Mouse (Mus musculus) right cerebral cortex, adult 2 months (tissue): ENCODE data around the gene Tmem59.

Experiments used
- DNase-seq, 2 experiments: peaks; one replicate each; pipeline ENCODE4 v3.0.0; 2021 to 2022; ENCODE audit warnings: low spot score in 2 of 2

The Tmem59 gene

DNA sequence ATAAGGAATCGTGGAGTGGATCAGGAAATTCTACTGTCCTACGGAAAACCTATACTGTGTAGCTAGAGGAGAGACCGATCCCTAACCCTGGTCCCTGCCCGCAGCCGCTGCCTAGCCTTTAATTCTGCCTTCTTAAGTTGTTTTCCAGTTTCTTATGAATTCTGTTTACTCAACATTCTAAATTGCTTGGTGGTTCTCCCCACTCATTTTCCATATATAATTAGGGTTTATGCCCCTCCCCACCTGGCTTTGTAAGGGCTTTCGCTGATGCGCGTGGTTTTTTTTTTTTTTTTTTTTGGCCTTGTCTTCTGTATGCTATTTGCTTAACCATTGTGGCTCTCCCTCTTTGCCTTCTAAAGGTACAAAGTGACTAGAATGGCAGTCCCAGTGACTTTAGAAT lies 1.4 kb downstream of the Tmem59 start:
- DNase-seq = no peak

DNA sequence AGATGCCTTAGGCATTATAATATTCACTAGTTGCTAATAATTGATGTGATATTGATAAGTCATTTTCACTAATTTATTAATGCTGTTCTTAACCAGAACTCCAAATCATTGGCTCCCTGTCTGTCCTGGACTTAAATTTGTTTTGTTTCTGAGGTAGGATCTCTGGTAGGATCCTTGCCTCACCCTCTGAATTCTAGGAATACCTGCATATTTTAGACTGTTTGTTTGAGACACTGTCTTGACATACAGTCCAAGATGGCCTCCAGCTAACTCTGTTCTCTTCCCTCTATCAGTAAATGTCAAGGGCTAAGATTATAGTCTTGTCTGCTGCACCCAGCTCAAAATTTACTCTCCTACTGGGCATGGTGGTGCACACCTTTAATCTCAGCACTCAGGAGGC lies 2.5 kb downstream of the Tmem59 start:
- no peak for DNase-seq

DNA sequence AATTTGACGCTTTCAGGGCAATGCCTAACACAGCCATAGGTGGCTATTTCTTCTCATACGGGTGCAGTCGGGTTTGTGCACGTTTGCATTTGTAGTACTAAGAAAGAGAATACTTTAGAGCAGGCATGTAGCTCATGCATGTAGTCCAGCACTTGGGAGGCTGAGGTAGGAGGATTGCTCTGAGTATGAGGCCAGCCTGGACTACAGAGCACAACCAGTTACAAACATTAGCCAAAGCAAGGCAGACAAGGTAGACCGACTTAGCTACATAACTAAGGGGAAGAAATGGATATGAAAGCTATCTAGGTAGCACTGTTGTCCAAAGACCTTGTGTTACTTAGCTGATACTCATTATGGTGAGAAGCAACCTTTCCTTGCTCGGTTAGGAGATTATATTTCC lies 3.7 kb downstream of the Tmem59 start:
- DNase-seq = no peak

DNA sequence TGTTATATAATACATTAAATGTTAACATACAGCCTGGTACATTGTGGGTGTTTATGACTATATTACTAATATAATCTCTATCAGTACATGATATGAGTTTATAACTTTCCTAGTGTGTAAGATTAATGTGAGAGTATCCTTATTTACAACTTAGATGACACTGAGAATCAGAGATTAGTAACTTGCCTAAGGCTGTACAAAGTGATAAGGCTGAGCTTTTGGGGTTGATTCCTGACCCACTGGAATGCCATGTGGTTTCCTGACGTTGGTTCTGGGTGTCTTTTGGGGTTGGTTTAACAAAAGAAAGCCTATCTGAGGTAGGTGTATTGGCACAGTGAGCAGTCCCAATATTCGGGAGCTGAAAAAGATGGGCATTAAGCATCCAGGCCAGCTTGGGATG lies 4.6 kb downstream of the Tmem59 start:
- no peak for DNase-seq

DNA sequence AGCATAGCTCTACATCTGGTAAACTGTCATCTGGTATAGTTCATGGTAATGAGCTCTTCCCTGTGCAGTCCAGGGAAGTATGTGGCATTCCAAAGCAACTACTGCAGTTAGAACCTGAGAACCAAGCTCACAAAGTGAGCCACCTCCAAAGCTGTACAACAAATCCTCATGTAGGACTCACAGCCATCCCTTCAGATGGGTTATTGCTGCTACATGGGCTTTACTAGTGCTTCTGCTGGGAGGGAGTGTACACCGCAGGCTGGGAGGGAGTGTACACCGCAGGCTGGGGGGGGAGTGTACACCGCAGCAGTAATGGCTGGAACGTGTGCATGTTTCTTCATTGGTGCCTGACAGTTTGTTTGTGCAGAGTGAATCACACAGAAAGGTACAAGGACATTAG lies 5.0 kb downstream of the Tmem59 start:
- DNase-seq = no peak

DNA sequence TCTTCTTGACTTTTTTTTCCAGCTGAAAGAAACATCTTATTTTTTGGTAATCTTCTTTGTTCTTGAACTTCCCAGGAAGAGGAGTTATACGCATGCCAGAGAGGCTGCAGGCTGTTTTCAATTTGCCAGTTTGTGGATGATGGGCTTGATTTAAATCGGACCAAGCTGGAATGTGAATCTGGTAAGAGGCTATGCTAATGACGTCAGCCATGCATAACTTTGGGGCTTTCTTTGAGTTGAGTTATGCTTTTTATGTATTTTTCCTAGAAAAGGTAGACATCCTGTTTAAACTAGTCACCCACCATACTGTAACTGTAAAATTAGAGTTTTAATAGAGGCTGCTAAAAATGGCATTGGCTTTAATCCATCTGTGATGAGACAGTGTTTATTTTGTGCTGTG lies 7.5 kb downstream of the Tmem59 start:
- DNase-seq = no peak

DNA sequence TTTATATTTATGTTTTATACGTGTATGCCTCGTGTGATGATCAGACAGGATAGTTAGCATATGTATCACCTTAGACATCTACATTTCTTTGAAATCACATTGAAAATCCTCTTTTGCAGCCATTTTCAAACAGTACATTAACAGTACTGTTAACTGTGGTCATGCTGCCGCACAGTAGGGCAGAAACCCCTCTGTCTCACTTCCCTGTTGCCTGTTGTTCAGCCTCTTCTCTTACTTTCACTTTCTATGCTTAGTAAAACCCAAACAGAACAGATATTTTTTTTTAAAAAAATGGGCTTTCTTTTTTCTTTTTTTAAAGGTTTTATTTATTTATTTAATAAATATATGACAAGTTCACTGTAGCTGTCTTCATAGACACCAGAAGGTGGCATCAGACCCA lies 15.6 kb downstream of the Tmem59 start:
- DNase-seq = no peak

DNA sequence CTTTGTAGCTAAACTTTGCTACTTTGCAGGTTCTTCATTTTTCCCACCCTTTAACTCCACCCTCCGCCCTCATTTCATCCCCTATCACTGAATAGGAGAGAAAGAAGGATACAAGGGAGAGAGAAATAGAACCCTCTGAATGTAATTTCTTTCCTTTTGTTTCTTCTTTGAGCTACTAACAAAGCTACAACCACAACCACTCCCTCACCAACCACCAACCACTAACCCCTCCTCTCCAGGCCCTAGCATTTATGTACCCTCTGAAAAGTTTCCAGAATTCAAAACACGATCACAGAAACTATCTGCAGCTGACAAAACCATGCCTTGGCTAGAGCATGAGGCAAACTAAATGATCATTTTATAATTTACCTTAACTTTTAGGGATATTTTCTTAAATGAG lies 18.3 kb downstream of the Tmem59 start:
- DNase-seq = no peak

DNA sequence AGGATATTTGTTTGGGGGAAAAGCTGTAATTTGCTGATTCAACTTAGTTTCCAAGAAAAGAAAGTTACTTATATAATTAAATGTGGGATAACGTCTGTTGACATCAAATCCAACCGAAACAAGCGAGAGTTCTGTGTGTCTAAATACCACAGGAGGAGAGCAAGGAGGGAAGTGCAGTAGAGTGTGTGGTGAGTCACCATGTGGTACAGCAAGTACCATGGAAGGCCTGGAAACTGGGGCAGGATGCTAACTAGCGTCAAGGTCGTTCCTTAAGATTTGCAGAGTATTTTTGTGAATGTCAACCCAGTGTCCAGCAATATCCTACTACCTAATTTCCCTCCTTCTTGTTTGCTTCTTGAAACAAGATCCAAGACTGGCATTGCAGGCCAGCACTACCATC lies 19.9 kb downstream of the Tmem59 start:
- DNase-seq = no peak

DNA sequence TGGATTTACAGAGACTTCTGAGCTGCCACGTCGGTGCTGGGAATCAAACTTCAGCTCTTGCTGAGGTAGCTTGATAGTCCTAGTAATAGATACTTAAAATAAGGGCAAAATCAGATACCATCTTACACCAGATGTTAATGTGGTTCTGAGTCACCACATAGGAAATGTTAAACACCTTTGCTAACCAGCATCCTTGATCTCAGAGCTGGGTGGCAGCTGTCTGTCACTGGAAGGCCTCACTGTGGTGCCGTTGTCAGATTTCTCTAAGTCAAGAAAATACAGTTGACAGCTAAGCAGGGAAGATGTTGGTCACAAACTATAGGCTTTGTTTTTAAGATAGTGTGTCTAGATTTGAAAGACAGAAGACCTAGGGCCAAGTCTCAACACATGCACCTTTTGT lies 23.6 kb downstream of the Tmem59 start:
- DNase-seq = no peak

DNA sequence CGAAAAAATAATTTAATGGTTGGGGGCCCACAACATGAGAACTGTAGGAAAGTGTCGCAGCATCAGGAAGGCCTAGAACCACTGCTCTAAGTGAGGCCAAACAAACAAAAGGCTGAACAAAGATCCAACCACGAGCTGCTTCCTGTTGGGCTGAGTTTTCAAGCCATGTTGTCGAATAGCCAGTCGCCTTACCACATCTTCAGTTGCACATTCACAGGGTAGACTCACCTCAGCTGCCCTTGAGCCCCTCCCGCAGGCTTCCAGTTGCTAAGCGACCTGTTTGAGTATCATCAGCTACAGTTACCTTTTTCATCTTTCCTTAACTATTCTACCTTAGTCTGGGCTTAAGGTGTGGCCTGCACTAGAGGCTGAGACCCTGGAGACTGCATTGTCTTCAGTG lies 24.8 kb downstream of the Tmem59 start:
- no peak for DNase-seq

DNA sequence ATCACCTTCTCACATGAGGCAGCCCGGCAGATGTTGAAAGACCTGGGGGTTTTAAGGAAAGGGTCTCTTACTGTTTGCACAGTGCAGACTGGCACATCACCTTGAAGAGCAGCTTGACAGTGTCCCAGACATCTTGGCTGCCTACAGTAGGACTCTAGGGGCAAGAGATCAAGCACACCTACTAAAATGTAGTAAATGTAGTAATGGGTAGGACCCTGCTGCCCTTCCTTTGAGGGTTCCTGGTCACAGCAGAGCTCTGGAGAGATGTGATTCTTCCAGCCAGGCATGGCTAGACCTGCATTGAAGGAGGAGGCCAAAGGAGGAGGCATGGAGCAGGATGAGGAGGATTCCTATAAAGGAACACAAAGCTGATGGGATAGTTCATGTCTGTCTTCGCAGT lies 28.8 kb downstream of the Tmem59 start:
- DNase-seq = no peak

DNA sequence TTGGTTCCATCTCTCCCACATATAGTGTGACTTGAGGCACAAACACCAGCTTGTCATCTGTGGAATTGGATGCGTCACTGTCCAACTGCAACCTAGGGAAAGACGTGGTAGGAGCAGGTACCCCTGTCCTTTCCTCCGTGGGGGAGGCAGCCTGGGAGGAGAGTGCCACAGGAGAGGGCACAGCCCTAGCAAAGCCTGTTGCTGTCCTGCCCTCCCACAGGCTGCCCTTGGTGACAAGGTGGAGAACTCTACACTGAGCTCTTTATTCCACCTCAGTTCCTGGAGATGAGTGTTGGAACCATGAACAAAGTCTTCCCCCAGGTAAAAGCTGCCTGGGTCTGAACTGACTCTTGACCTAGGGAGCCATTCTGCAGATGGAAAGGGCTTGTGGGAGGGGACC lies 30.7 kb downstream of the Tmem59 start, which contains the start of gene Ldlrad1:
Gene Ldlrad1, plus strand, starts transcription at position 301 of the 400 bp plus-strand sequence.
- no peak for DNase-seq

DNA sequence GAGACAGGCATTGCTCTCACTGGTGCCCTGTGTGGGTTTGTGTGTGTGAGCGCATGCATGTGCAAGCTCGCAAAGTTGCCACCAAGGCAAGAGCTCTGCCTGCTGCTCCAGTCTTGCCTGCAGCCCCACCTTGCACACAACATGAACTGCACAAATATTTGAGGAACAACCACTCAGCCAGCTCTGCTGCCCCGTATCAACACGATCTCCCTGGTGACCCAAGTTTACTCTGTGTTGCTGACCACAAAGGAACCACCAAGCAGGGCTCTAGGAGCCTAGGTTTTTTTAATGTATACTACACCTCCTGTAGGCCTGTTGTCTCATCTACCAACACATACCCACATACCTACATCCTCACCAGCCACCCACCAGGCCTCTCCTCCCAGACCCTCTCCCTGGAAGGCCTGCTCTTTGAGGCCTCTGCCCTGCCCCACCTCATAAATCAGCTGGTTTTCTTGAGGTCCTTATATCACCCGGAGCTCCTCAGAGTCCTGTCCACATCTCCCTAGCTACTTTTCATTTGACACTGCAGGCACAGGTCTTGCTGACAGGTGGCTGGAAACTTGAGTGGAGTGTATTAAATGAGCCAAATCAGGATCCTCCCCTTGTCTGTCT lies 32.4 kb downstream of the Tmem59 start:
- DNase-seq = no peak

DNA sequence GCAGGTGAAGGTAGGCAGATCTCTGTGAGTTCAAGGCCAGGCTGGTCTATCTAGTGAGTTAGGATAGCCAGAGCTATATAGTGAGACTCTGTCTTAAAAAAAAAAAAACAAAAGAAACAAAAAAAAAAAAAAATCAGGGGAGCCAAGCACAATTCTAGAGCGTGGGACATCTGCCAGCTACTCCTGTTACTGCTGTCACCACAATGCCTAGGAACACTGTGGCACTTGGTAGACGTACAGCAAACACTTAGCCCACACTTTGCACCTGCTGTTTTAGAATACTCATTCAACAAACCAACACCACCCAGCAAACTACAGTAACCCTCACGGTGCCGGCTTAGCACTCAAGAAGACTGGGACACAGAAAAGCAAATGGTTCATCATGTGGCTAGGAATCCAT lies 33.3 kb downstream of the Tmem59 start:
- DNase-seq = peak; percentile 43 to 48

DNA sequence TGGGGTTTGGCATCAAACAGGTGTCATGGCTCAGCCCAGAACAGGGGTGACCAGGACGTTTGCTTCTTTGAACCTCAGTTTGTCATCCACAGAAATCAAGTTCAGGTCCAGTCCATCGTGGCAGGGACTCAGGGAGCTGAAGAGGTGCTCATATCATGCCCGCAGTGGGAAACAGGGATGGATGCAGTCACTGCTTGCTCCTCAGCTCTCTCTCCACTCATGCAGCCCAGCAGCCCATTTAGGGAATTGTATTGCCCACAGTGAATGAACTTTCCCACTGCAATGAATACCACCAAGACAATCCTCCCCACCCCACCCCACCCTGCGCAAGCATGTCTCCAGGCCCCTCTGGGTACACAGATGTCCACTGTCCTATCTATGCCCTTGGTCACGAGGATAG lies 33.7 kb downstream of the Tmem59 start:
- DNase-seq = no peak

DNA sequence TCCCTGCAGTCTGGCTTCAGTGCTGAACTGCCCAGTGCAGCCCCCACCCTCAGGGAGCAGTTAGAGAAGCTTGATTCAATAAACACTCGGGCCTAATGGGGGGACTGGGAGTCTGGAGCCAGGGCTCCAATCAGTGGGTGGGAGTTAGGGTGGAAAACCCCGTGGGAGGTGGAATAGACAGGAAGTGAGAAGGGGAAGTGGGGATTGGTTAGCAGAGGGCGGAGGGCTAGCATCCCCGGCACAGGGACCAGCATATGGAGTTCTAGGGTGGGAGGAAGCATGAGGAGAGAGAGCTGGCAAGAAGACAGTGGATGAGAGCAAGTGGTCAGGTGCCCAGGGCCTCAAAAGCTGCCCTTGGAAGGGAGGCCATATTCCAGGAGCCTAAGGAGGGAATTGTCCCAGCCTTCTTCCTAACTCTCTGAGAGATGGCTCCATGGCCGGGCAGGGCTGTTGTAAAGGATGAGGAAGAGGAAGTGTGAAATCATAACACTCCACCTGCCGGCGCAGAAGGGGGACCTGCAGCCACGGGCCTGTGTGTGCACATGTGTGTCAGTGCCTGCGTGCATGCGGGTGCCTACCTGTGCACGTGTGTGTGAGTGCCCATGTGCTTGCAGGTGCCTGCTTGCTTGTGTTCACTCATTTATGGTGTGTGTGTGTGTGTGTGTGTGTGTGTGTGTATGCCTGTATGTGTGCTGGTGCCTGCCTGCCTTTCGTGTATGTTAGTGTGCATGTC lies 35.2 kb downstream of the Tmem59 start:
- DNase-seq = no peak

DNA sequence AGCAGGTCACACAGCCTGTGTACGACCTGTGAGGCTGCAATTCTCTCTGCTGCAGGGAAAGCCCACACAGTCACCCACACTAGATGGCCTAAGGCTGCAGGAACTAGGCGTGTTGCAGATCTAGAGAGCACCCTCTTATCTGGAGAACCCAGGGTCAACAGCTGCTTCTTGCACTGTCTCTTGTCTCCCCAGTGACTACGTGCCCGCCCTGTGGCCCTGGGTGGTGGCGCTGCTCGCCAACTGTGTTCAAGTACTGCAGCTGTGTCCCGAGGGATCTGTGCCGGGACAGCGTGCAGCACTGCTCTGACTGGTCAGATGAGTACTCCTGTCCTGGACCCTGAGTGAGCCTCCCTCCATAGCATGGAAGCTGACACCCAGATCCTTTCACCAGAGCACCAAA lies 39.4 kb downstream of the Tmem59 start:
- DNase-seq = no peak

DNA sequence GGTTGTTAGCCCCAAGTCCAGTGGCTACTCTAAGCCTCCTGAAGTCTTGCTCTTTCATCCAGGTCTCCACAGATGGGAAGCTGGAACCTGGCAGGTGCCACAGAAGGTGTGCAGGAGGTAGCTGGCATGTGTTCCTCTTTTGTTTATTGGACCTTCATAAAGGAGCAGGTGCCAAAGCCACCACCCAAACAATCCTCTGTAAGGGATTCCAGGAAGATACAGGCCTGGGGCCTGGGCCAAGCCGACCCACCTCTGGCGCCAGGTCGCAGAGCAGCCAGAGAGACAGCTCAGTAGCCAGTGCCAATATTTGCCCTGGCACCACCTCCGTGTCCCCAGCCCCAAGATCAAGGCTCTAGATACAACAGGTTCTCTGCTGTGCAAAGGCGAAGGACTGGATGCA lies 43.3 kb downstream of the Tmem59 start:
- no peak for DNase-seq

DNA sequence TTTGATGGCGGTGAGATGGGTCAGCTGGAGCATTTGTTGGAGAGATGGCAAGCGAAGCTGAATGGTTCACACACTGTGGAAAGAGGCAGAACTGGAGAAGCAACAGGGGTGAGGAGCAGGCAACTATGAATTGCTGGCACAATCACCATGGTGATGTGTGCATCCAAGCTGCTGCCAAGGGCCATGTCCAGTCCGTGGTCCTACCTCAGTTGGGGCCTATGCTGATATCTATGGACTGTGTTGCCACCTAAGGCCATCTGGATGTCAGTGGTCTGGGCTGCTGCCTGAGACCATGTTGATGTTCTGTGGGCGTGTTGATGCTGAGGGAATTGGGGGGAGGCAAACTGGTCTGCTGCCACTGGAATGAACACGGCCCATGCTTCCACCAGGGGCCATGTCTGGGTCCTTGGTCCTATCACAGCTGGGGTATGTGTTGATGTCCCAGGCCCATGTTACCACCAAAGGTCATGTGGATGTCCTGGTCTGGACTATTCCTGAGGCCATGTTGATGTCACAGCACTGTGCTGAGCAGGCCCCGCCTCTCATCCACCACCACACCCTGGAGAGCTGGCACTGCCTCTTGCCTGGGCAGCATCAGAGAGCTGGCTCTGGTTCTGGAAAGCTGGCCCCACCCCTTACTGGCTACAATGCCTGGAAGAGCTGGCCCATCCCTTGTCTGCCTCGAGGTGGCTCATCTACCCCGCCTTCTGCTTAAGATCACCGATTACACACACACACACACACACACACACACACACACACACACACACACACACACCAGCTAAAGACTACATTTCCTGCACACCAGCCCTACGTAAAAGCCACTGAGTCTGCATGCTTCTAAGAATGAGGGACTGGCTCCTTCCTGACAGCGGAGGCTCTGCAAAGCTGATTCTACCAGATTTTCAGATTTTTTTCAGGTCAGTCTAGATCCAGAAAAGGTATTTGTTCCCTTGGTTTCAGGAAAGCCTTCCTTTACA lies 45.3 kb downstream of the Tmem59 start:
- no peak for DNase-seq

DNA sequence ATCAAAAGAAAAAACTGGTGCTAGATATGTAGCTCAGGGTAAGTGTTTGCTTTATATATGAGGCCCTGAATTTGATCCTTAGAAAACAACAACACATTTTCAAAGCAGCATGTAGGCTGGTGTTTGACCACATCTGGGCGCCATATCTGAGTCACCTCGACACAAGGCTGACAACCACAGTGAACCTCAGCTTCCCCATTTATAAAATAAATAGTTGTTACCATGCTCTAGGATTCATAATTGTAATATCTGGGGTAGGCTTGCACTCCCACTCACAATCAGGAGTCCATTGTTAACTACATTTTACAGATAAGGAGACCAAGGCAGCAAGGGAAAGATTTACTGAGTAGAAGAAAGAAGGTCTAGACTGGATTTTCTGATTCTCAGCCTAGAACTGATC lies 48.1 kb downstream of the Tmem59 start:
- DNase-seq = no peak

DNA sequence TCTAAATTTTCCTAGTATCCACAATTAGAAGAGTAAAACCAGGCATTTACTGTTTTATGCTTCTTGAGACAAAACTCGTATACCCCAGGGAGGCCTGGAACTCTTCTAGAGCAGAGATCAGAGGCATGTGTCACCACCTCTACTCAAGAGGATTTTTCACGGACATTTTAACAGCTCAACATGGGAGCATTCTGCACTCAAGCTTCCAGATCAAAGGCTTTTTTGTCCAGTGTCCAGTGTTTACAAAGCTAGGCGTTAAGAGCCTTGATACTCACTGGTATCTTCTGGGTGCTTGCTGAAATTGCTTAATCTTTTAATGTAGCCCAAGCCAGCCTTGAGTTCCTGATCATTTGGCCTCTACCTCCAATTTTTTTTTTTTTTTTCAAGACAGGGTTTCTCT lies 54.0 kb downstream of the Tmem59 start:
- DNase-seq = no peak

DNA sequence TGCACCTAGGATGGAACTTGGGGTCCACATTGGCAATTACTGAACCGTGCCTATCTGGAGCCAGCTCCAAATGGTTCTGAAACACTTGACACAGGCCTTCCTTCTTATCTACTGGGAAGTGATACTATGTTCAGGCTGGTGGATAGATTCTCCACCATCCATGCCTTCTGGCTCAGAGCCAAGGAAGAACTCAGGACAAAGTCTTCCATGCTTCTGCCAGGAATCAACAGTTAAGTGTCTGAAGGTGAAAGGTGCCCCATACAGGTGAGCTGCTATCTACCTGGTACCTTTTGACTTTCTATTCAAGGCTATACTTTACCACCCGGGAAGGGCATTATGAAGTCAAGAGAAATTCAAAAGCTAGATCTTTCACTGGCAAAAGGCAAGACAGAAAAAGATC lies 60.1 kb downstream of the Tmem59 start:
- DNase-seq = no peak
